Mouse (Mus musculus): Measurements from ENCODE around the gene Gpr183.

Gene Gpr183

GRCm38 (mm10) chr14:121987691-121988090, 22.7 kb upstream of the Gpr183 start:
- no peak for DNase-seq (ENCODE audit: low spot score)

DNA sequence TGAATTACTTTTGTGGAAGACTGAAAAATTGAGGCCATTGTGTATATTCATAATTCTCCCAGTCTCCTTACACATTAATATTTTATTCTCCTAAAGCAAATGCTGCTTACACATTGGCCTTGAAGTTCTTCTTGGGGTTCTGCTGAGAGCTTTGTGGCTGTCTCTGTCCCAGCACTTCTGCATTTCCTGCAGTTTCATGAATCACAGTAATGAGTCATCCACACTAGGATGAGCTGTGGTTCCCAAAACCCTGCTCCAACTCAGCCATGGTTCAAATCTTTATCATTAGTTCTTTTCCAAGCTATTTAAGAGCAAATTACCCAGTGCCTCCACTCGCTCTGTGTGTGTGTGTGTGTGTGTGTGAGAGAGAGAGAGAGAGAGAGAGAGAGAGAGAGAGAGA, 22.3 kb upstream of the Gpr183 start:
- no peak for DNase-seq (ENCODE audit: low spot score)

GRCm38 (mm10) chr14:121986028-121986427, 21.0 kb upstream of the Gpr183 start:
- DNase-seq (ENCODE audit: low spot score): no peak

- DNase-seq (ENCODE audit: low spot score): no peak
These were observed 20.5 kb upstream of the Gpr183 start for GRCm38 (mm10) chr14:121985477-121985876.

- no peak for DNase-seq (ENCODE audit: low spot score)
These were observed 18.3 kb upstream of the Gpr183 start for GRCm38 (mm10) chr14:121983009-121983933.

GRCm38 (mm10) chr14:121981531-121981930, 16.5 kb upstream of the Gpr183 start:
- DNase-seq (ENCODE audit: low spot score): no peak

GRCm38 (mm10) chr14:121973114-121973513, 8.1 kb upstream of the Gpr183 start:
- no peak for DNase-seq (ENCODE audit: low spot score)

GRCm38 (mm10) chr14:121970402-121970801, 5.4 kb upstream of the Gpr183 start:
- DNase-seq (ENCODE audit: low spot score): no peak

DNA sequence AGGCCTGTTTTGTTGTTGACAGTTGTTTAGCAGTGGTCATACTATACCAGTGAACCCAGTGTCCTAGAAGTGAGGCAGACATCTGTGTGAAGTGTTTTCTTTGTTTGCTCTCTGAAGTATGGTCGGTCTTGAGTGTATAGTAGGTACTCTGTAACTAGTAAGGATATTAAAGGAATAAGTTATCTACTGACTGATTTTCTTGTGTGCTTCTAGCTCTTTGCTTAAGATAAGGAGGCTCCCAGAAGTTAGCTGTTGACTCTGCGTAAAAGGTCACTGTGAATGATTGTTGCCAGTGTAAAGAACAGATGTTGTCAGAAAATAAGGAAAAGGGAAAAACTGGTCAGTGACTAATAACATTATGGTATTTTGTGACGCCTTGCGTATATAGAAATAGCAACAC, 2.1 kb upstream of the Gpr183 start:
- no peak for DNase-seq (ENCODE audit: low spot score)

GRCm38 (mm10) chr14:121965461-121965860, 466 bp upstream of the Gpr183 start:
- no peak for DNase-seq (ENCODE audit: low spot score)

- DNase-seq (ENCODE audit: low spot score): no peak
These were observed 1.1 kb downstream of the Gpr183 start for GRCm38 (mm10) chr14:121963942-121964335.

- DNase-seq (ENCODE audit: low spot score): no peak
These were observed 1.6 kb downstream of the Gpr183 start for GRCm38 (mm10) chr14:121963251-121963941.

DNA sequence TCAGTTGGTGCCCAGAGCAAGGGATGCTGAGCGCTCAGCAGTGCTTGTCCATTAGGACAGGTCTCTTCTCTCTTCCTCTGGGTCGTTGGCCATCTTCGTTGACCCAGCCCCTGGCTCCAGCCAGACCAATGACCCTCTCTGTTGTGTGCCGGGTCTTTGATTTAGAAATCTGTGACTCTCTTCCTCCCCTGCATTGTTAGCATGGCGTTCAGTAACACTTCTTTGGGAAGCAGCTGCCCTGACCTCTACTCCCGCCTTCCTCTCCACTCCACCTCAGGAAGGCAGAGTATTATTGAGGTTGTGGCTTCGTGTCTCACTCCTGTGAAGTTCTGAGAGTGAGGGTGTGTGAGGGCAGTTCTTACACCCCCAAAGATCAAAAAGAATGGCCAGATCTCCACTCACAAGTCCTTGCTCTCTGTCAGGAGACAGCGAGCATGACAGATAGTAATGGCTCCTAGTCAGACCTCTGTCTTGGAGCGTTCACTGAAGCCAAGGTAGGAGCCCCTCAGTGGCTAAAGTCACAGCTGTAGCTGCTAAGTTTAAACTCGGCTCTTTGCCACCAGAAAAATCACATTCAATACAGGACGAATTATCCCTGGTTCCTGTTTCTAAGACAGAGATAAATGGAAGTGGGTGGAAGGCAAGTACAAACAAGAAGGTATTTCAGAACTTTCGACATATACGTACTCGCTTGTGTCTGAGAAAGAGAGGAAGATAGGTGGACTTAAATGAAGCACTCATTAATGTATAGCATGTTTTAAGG, 2.7 kb downstream of the Gpr183 start:
- DNase-seq (ENCODE audit: low spot score): no peak

DNA sequence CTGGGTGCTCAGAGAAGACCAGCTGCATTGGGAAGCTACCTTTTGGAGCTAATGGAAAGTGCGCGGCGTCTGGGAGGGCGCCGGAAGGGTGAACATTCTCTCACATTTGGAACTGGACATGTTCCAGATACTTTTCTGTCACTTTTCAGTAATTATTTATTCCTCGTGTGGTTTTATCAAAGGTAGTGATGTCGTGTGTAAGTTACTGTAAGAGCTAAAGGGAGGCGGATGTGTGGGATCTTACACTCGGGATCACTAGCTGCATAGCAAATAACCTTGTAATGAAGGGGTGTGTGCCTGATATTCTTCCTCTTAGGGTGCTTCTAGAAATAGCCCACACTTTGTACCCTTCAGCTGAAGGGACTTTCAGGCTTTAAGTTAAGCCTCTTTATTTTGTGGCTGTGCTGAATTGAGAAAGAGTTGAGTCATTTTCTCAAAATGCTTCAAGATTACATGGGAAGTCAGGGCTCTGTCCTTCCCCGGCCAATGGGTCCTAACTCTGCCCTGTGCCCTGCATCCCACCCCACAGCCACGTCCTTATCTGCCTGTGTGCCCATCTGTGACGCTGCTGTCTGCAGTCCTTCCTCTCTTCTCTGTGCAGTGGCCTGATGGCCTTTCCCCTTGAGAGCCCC, 3.4 kb downstream of the Gpr183 start:
- DNase-seq (ENCODE audit: low spot score): no peak

DNA sequence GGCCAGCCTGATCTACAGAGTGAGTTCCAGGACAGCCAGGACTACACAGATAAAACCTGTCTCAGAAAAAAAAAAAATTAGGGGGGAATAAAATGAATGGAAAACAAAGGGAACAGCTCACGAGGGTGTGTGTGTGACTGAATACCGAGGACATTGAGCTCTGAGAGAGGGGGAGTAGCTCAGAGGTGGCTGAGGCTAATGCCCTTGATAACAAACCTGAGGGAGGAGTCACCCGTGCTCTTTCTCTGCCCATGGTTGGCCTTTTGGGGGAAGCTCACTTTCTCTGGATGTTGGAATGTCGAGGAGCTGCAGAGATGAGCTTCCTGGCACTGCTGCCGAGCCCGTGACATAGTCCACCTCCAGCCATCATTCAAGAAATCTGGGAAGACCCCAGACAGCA, 4.0 kb downstream of the Gpr183 start:
- no peak for DNase-seq (ENCODE audit: low spot score)

- DNase-seq (ENCODE audit: low spot score): no peak
These were observed 4.5 kb downstream of the Gpr183 start for GRCm38 (mm10) chr14:121960531-121960930.

DNA sequence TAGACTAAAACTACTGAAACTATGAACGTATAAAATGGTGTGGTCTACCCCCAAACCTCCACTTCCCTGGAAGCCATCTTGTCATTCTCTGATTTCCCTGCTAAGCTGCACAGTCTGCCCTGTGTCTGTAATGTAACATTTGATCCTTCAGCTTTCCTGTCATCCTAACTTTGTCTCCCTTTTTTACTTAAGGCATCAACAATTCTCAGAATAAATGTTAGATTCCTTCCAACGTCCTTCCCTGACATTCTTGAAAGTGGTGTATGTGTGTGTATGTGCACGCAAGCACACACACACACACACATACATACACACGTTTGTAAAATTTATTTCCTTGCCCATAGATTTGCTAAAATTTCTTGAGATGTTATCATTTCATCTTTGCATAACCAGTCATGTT, 5.0 kb downstream of the Gpr183 start:
- no peak for DNase-seq (ENCODE audit: low spot score)

DNA sequence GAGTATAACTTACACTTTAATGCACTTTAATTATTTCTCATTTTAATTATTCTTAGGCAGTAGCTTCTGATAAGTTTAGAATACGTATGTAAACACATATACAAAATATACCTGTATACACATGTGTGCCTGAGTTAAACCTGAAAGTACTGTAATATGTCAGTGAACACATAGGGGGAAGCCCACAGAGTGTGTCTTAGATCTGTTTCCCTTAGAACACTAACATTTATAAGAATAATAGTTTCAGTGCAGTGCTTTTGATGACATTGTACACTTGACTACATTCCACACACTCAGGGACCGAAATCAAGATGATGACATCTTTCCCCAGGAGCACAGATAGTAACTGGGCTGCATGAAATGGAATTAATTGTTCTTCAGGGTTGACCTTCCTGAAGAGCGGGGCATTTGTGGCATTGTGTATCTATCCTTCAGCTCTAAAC, 5.4 kb downstream of the Gpr183 start:
- DNase-seq (ENCODE audit: low spot score): no peak

DNA sequence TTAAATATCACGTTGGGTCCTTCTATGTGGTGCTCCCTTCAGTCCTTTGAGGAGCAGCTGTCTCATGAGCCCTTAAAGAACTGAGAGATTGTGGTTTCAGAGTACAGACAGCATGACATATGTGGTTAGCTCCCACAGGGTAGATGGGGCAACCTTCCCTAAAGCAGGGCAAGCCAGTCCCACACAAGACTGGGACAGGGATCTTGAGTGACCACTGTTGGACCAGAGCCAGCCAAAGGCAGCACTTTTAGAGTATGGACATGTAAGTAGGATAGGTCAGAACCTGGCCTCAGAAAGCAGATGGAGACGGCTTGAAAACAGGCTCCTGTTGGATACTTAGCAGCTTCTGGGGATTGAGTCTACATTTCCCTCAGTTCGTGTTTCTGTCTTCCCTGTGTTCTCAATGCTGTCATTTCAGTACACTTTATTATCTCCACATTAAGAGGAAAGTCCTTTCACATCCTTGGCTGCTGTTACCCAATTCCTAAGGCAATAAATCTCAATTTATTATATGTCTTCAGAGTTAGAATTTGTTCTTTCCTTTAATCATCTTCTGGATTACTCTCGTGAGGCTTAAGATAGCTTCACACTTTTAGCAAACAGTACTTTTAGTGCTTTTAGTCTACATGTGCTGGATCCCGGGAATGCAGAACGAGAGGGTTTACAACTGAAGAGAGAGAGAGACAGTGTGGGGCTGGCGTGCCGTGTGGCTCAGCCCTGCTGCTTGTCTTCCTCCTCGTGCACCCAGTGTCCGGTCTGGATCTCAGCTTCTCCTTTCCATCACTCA, 6.1 kb downstream of the Gpr183 start:
- no peak for DNase-seq (ENCODE audit: low spot score)

DNA sequence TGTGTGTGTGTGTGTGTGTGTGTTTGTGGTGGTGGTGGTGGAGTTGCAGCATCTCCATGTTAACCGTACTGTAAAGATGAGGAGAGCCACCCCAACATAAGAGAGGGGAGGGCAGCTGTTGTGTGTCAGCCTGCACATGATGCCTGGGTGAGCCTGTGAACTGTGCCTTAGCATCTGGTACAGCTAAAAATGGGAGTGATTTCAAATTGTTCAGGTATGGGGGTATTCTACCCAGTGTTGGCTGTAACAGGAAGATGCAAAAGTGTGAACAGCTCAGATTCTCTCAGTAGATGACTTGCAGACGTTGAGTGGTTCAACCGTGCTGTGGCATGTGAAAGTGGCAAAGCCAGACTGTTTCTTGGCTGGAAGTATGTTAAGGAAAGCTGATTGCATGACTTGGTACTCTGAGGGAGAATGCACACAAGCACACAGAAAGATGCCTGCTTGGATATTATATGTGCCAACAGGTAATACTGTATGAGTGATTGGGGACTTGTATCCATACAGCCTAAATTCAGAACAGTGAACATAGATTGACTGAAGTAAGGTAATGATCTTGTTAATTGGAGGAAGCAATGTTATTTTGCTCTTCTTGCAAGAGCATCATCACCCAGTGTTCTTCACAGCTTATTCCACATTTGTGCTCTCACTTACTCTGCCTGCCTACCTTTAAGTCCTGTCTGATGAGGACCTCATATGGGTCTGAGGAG, 6.8 kb downstream of the Gpr183 start:
- DNase-seq (ENCODE audit: low spot score): no peak
